Mouse (Mus musculus) midbrain, postnatal 0 days (tissue): ENCODE measurements around the gene Il17c. TPM values are rescaled to one million over a fixed set of nuclear protein-coding genes. Genes with fewer than 3 reads are reported as not detected.

ENCODE experiments used
- ATAC-seq: fragments of 200-750 bp; cut with Nextera tagmentation; 2 replicates; pipeline ENCODE4 v1.8.0; 2017; ENCODE audit warnings: moderate number of reproducible peaks, mild to moderate bottlenecking, moderate TSS enrichment, moderate library complexity; ENCODE audit not compliant: low FRiP score
- DNase-seq: peaks from one replicate; pipeline ENCODE4 v3.0.0-alpha.2; 2015; ENCODE audit warnings: low spot score
- H3K27ac ChIP-seq: fragments of 300-500 bp; sonication (generic); 2 replicates; pipeline ENCODE4 v1.5.1; 2014; ENCODE audit warnings: low read depth, mild to moderate bottlenecking, low read length, mixed read lengths
- H3K27me3 ChIP-seq: fragments of 300-500 bp; sonication (generic); 2 replicates; pipeline ENCODE4 v1.6.1; 2014; ENCODE audit warnings: low read length, control low read depth, mixed read lengths; ENCODE audit not compliant: insufficient read depth
- H3K36me3 ChIP-seq: fragments of 300-500 bp; sonication (generic); 2 replicates; pipeline ENCODE4 v1.6.1; 2014; ENCODE audit warnings: low read length, control low read depth, mixed read lengths; ENCODE audit not compliant: insufficient read depth
- H3K4me1 ChIP-seq: fragments of 300-500 bp; sonication (generic); 2 replicates; pipeline ENCODE4 v1.6.1; 2014; ENCODE audit warnings: mild to moderate bottlenecking, control low read depth, antibody characterized with exemption, low read length, mixed read lengths; ENCODE audit not compliant: insufficient read depth
- H3K4me2 ChIP-seq: fragments of 300-500 bp; sonication (generic); 2 replicates; pipeline ENCODE4 v1.6.1; 2014; ENCODE audit warnings: low read depth, mild to moderate bottlenecking, low read length, mixed read lengths; ENCODE audit not compliant: poor library complexity, severe bottlenecking
- H3K4me3 ChIP-seq: fragments of 300-500 bp; sonication (generic); 2 replicates; pipeline ENCODE4 v1.5.1; 2014; ENCODE audit warnings: low read depth, mild to moderate bottlenecking, low read length, moderate library complexity
- H3K9ac ChIP-seq: fragments of 300-500 bp; sonication (generic); replicated peaks from 2 replicates; pipeline ENCODE4 v1.6.1; 2014; ENCODE audit warnings: mild to moderate bottlenecking, low read length, moderate library complexity, mixed read lengths; ENCODE audit not compliant: poor library complexity, severe bottlenecking
- H3K9me3 ChIP-seq: fragments of 300-500 bp; sonication (generic); 2 replicates; pipeline ENCODE4 v1.6.1; 2016; ENCODE audit warnings: low read length, control low read depth
- CTCF ChIP-seq: IDR thresholded peaks from 2 replicates; pipeline ENCODE4 v1.5.1; 2016; ENCODE audit warnings: antibody characterized with exemption, mild to moderate bottlenecking
- WGBS: fragments of 180-500 bp; shearing (Covaris S2); extraction: QIAGEN DNeasy Blood & Tissue Kit; methylation state at CpG from one replicate; pipeline ENCODE4 v1.1.7; 2014; 5-methylcytosine and 5-hydroxymethylcytosine counted together
- polyA plus RNA-seq: library from polyadenylated mRNA; unstranded; fragments of >200 nt; fragmentation: Nextera tagmentation; extraction: Ambion mirVana; gene quantifications from 2 replicates; pipeline ENCODE4 v1.2.1, GENCODE M21; 2015
- total RNA-seq: library from RNA; depleted of rRNA; stranded (reverse); fragments of >200 nt; gene quantifications from 2 replicates; pipeline ENCODE4 v1.2.3, GENCODE M21; 2014; rRNA removed

The Il17c gene
- not detected in 2 replicates for total RNA-seq
- polyA plus RNA-seq: 0.37 TPM in 1 of 2 replicates, not detected in the other

DNA sequence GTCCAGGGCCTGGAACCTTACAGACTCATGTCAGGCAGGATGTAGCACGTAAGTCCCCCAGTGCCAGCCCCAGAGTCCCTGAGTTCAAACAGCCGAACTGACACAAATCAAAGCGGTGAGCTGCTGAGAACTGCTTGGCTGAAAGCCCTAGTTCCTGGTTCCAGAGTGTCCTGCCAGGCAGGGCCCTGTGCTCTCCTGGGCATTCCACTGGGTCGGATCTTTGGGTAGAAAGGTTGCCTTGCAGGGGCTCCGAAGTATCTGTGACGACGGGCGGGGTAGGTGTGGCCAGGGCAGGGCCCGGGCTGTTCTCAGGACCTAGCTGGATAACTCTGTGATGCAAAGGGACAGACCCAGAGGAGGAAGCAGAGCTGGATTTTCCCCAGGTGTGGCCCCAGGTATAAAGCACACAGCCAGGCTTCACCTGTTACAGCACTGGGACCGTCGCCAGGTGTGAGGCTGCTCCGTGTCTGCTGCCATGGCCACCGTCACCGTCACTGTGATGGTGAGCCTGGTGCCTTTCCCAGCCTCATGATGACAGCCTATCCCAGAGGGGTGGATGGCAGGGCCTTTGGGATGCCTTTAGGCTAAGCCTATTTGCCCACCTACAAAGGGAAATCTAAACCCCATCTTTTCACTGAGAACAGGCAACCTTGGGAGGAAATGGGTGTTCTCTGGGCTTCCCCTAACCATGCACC is at the start of gene Il17c:
TSS of gene Il17c (plus strand) at position 645 of the 695 bp plus-strand sequence.
- no peaks in the 10 kb centered on the region for H3K9me3 ChIP-seq
- ATAC-seq (no peak), DNase-seq (no peak)
- H3K27ac ChIP-seq: no peak within 1 kb of the TSS
- no peak within 1 kb of the TSS for H3K9ac ChIP-seq
- TF ChIP-seq CTCF: no peak
- H3K4me1 ChIP-seq: no peaks in the 10 kb centered on the region
- no peaks in the 10 kb centered on the region for H3K27me3 ChIP-seq
- no peak within 1 kb of the TSS for H3K4me2 ChIP-seq
- peaks cover 13% of the 10 kb centered on the region for H3K36me3 ChIP-seq
- 88% methylated on average over 14 of the region's 14 CpGs for WGBS
- no peak within 1 kb of the TSS for H3K4me3 ChIP-seq

DNA sequence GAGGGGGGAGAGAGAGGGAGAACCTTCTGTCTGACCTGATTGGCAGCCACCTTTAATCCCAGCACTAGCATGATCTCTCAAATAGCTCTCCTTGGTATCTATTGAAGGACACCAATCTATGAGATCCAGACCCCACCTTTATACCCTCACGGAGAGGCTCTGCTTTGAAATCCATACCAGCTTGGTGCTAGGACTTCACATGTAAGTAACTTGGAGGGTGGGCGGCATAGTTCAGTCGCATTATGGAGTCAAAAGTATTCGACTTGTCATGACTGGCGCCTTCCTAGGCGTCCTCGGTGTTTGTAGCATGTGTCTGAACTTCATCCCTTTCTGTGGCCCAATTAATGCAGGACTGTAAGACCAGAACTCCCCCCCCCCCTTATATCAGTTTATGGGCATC is 46.5 kb upstream of the Il17c start:
- H3K4me1 ChIP-seq: peaks cover 8% of the 10 kb centered on the region
- H3K36me3 ChIP-seq: 0 out of 2 replicates have a peak, but pooled peaks cover 6% of the 10 kb centered on the region
- no peaks in the 10 kb centered on the region for H3K27me3 ChIP-seq
- H3K4me2 ChIP-seq: no peak overlapping the region
- H3K4me3 ChIP-seq: no peak overlapping the region; the same call in 1 of the 2 replicates
- no peak overlapping the region for H3K9ac ChIP-seq
- no peak for TF ChIP-seq CTCF
- H3K9me3 ChIP-seq: no peaks in the 10 kb centered on the region
- 96% methylated on average over 7 of the region's 7 CpGs for WGBS
- DNase-seq (no peak), ATAC-seq (no peak)
- no peak overlapping the region for H3K27ac ChIP-seq

DNA sequence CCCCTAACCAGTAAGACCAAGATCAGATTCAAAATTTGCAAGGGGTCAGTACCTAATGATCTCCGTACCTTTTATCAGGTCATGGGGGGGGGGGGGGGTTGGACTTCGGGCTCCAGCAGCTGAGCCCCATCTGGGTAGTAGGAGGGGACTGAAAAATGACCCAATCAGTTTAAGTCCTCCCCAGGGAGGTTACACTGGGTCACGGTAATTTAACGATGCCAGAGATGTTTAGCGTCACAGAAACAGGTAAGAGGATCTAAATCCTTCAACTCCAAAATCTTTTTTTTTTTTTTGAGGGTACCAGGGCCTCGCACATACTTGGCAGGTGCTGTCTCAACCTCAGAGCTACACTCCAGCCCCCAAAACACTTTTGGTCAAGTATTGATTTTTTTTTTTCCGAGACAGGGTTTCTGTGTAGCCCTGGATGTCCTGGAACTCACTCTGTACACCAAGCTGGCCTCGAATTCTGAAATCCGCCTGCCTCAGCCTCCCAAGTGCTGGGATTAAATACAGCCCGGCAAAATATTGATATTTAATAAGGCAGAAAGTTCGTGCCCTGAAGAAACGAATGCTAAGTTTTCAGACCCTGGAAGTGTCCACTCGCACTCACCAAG is 46.0 kb upstream of the Il17c start:
- TF ChIP-seq CTCF: no peak
- DNase-seq: no peak
- peak overlapping the region; percentile 81 for H3K4me2 ChIP-seq

DNA sequence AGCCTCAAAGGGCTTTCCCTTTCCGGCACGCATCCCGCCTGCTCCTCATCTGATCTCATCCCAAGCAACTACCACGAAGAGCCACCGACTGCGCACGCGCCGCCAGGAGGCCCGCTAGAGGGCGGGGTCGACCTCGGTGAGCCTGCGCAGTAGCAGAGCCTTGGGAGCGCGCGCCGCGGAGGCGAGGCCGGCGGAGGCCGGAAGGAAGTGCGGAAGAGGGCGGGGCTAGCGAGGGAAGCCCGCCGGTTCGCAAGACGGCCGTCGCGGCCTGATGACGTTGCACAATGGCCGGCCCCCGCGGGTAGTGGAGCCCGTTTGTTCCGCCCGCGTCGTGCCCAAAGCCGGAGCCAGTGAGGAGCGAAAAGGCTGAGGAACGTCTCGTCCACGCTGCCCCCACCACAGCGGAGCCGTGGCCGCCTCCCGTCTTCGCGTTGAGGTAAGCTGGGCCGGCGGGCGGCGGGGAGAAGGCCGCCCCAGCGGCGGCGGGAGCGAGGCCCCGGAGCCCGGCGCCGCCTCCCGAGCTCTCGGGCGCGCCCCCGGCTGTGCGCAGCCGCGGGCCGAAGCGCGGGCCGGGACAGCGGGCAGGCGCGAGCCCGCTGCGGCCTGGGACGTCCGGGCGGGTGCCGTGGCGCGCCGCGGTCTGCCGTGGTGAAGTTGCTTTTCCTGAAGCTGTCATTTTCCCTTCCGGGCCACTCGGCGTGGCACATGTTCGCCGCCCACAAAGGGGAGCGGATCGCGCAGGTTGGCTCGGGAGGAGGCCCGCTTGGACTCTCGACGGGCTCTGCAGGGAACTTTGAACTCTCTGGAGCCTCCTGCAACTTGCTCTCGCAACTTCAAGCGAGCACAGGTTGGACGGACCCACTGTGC is 45.2 kb upstream of the Il17c start, which contains the start of gene Zc3h18:
TSS of gene Zc3h18 (plus strand) at position 245 of the 867 bp plus-strand sequence.
- Histone ChIP-seq H3K4me3 (peak within 1 kb of the TSS; percentile 98), H3K36me3 (0 out of 2 replicates have a peak, but pooled peaks cover 6% of the 10 kb centered on the region), H3K27ac (peak within 1 kb of the TSS; percentile 91), H3K9ac (peak within 1 kb of the TSS; percentile 88), H3K27me3 (no peaks in the 10 kb centered on the region), H3K4me2 (peak within 1 kb of the TSS; percentile 81), H3K4me1 (peaks cover 8% of the 10 kb centered on the region), H3K9me3 (no peaks in the 10 kb centered on the region)
- under 1% methylated on average over 85 of the region's 107 CpGs for WGBS
- peak; percentile 72 for TF ChIP-seq CTCF
- ATAC-seq (peak; percentile 95), DNase-seq (peak; percentile 99)

More for the DNA sequence above, 46.0 kb upstream of the Il17c start:
- peak; percentile 25; the same call in 1 of the 2 replicates for ATAC-seq
- H3K36me3 ChIP-seq: 0 out of 2 replicates have a peak, but pooled peaks cover 6% of the 10 kb centered on the region
- no peak overlapping the region for H3K27ac ChIP-seq
- peak overlapping the region; percentile 98 for H3K4me3 ChIP-seq
- H3K27me3 ChIP-seq: no peaks in the 10 kb centered on the region
- WGBS: 28% methylated on average over 13 of the region's 13 CpGs
- peaks cover 8% of the 10 kb centered on the region for H3K4me1 ChIP-seq
- no peaks in the 10 kb centered on the region for H3K9me3 ChIP-seq
- peak overlapping the region; percentile 29; the same call in 1 of the 2 replicates for H3K9ac ChIP-seq

DNA sequence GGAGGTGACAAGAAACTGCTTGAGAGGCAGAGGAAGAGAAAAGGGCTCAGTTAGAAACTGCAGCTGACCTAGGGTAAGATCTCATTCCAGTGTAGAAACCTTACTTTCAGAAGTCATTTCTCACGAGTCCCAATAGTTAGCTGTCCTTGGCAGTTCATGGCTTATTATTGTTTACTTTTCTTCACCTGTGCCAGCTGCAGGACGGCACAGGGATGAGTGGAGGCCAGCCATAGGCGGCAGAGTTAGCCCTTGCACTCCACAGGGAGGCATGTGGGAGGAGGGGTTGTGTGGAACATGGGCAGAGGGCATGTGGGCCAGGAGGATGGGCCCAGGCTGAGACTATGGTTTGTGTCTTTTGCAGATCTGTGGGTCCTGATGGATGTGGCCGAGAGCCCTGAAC is 38.8 kb upstream of the Il17c start:
- no peak overlapping the region for H3K9ac ChIP-seq

More for the DNA sequence above, 38.8 kb upstream of the Il17c start:
- no peak overlapping the region for H3K4me2 ChIP-seq
- no peaks in the 10 kb centered on the region; the same call in 1 of the 2 replicates for H3K4me1 ChIP-seq
- H3K36me3 ChIP-seq: peaks cover 52% of the 10 kb centered on the region
- H3K27me3 ChIP-seq: no peaks in the 10 kb centered on the region
- ATAC-seq (no peak), DNase-seq (no peak)
- H3K27ac ChIP-seq: no peak overlapping the region
- no peak for TF ChIP-seq CTCF
- no peak overlapping the region for H3K4me3 ChIP-seq
- no peaks in the 10 kb centered on the region for H3K9me3 ChIP-seq
- WGBS: 81% methylated on average over 4 of the region's 4 CpGs
